Mouse (Mus musculus): ENCODE measurements around the gene Tenm4. TPM values are rescaled to one million over a fixed set of nuclear protein-coding genes. Genes with fewer than 3 reads are reported as not detected.

The Tenm4 gene
- polyA plus RNA-seq, 2 experiments, result 0.11 to 0.28 TPM

GRCm38 (mm10) chr7:96267266-96267665, 96.2 kb downstream of the Tenm4 start:
- no peaks in the 10 kb centered on the region for H3K36me3 ChIP-seq (replicated peaks; ENCODE audit: control insufficient read depth, insufficient read depth, low read depth)
- H3K4me1 ChIP-seq (replicated peaks; ENCODE audit: control insufficient read depth in 2 of 2, insufficient read depth in 2 of 2, low read length in 1 of 2), result no peaks in the 10 kb centered on the region
- no peak overlapping the region for H3K27ac ChIP-seq
- no peak for DNase-seq (ENCODE audit: low read depth in 3 of 3, low spot score in 3 of 3)
- H3K9me3 ChIP-seq (ENCODE audit: control insufficient read depth, low read length), result no peaks in the 10 kb centered on the region
- H3K4me3 ChIP-seq (ENCODE audit: insufficient read depth in 1 of 2, low read depth in 2 of 2, low read length in 2 of 2), result no peak overlapping the region
- H3K4me2 ChIP-seq (ENCODE audit: low read depth), result no peak overlapping the region
- 37% methylated on average over 6 of the region's 6 CpGs for WGBS (ENCODE audit: insufficient replicate concordance)
- TF ChIP-seq CTCF (IDR thresholded peaks at IDR 0.05; ENCODE audit: low read depth) (no peak), EP300 (IDR thresholded peaks at IDR 0.05; ENCODE audit: low read depth) (no peak)
- no peak for ATAC-seq (ENCODE audit: insufficient read depth)
- no peak overlapping the region for H3K9ac ChIP-seq (replicated peaks)
- H3K27me3 ChIP-seq (ENCODE audit: control insufficient read depth, insufficient read depth, low read length), result no peaks in the 10 kb centered on the region

DNA sequence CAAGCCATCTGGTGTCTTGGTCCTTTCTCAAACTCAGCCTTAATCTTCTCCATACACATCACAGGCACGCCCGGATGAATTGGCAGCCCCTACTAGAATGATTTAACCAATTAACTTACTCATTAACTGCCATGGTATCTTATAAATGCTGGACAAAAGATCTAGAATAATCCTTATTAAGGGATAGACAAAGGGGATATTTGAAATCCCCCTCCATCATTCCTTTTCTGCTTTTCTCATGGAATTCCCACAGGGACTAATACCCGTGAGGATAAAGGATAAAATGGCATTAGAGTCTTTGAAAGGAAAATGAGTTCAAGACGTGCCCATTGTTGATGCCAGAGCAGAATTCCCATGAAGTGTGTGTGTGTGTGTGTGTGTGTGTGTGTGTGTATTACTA, 99.6 kb downstream of the Tenm4 start:
- TF ChIP-seq CTCF (IDR thresholded peaks at IDR 0.05; ENCODE audit: low read depth) (no peak), EP300 (IDR thresholded peaks at IDR 0.05; ENCODE audit: low read depth) (no peak)
- H3K27ac ChIP-seq, result no peak overlapping the region
- H3K9me3 ChIP-seq (ENCODE audit: control insufficient read depth, low read length), result no peaks in the 10 kb centered on the region
- no peak overlapping the region for H3K4me3 ChIP-seq (ENCODE audit: insufficient read depth in 1 of 2, low read depth in 2 of 2, low read length in 2 of 2)
- 53% methylated on average over 4 of the region's 4 CpGs for WGBS (ENCODE audit: insufficient replicate concordance)
- no peaks in the 10 kb centered on the region for H3K27me3 ChIP-seq (ENCODE audit: control insufficient read depth, insufficient read depth, low read length)
- ATAC-seq (ENCODE audit: insufficient read depth) (no peak), DNase-seq (ENCODE audit: low read depth in 3 of 3, low spot score in 3 of 3) (no peak)
- H3K4me1 ChIP-seq (replicated peaks; ENCODE audit: control insufficient read depth in 2 of 2, insufficient read depth in 2 of 2, low read length in 1 of 2), result no peaks in the 10 kb centered on the region
- H3K9ac ChIP-seq (replicated peaks), result no peak overlapping the region
- no peak overlapping the region for H3K4me2 ChIP-seq (ENCODE audit: low read depth)
- H3K36me3 ChIP-seq (replicated peaks; ENCODE audit: control insufficient read depth, insufficient read depth, low read depth), result no peaks in the 10 kb centered on the region

DNA sequence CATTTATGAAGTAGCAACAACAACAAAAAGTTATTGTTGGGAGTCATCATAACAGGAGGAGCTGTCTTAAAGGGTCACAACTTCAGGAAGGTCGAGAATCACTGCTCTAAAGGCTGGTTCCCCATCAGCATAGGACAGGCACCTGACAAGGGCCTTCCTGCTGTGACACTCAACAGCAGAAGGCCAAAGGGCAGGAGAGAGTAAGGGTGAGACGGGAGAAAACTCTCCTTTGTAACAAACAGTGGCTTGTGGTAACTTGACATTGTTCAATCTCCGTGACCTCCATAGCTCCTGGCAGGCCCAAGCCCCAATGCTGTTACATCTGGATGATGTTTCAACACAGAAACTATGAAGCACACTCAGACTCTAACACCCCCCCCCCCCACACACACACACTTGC, 101.0 kb downstream of the Tenm4 start:
- no peaks in the 10 kb centered on the region for H3K27me3 ChIP-seq (ENCODE audit: control insufficient read depth, insufficient read depth, low read length)
- no peak for DNase-seq (ENCODE audit: low read depth in 3 of 3, low spot score in 3 of 3)
- TF ChIP-seq EP300 (IDR thresholded peaks at IDR 0.05; ENCODE audit: low read depth), result no peak
- no peak for TF ChIP-seq CTCF (IDR thresholded peaks at IDR 0.05; ENCODE audit: low read depth)
- no peak overlapping the region for H3K27ac ChIP-seq
- 39% methylated on average over 3 of the region's 3 CpGs for WGBS (ENCODE audit: insufficient replicate concordance)
- H3K9me3 ChIP-seq (ENCODE audit: control insufficient read depth, low read length), result no peaks in the 10 kb centered on the region
- no peak overlapping the region for H3K4me2 ChIP-seq (ENCODE audit: low read depth)
- no peak for ATAC-seq (ENCODE audit: insufficient read depth)
- no peak overlapping the region for H3K4me3 ChIP-seq (ENCODE audit: insufficient read depth in 1 of 2, low read depth in 2 of 2, low read length in 2 of 2)
- H3K36me3 ChIP-seq (replicated peaks; ENCODE audit: control insufficient read depth, insufficient read depth, low read depth), result no peaks in the 10 kb centered on the region
- H3K9ac ChIP-seq (replicated peaks), result no peak overlapping the region
- H3K4me1 ChIP-seq (replicated peaks; ENCODE audit: control insufficient read depth in 2 of 2, insufficient read depth in 2 of 2, low read length in 1 of 2), result no peaks in the 10 kb centered on the region

DNA sequence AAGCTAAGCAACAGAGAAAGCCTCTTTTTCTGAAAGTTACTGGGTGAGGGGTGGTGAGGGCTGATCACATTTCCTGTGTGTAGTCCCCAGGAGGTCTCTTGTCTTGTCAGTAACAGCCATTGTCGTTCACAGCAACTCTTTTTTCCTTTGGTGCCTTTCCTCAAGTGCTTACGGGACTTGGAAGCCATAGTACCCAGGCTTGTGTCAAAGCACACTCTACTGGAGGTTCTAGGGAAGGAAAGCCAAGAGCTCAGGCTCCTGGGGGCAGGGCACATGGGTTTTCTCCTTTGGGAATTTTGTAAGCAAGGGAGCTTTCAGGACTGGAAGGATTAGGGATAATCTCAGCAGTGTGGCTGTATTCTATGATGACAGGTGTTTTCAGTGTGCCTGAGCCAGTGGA, 103.4 kb downstream of the Tenm4 start:
- Histone ChIP-seq H3K27ac (no peak overlapping the region), H3K4me1 (replicated peaks; ENCODE audit: control insufficient read depth in 2 of 2, insufficient read depth in 2 of 2, low read length in 1 of 2) (no peaks in the 10 kb centered on the region), H3K4me2 (ENCODE audit: low read depth) (no peak overlapping the region), H3K27me3 (ENCODE audit: control insufficient read depth, insufficient read depth, low read length) (no peaks in the 10 kb centered on the region), H3K9ac (replicated peaks) (no peak overlapping the region), H3K9me3 (ENCODE audit: control insufficient read depth, low read length) (no peaks in the 10 kb centered on the region), H3K36me3 (replicated peaks; ENCODE audit: control insufficient read depth, insufficient read depth, low read depth) (no peaks in the 10 kb centered on the region), H3K4me3 (ENCODE audit: insufficient read depth in 1 of 2, low read depth in 2 of 2, low read length in 2 of 2) (no peak overlapping the region)
- 61% methylated on average over 2 of the region's 2 CpGs for WGBS (ENCODE audit: insufficient replicate concordance)
- DNase-seq (ENCODE audit: low read depth in 3 of 3, low spot score in 3 of 3) (no peak), ATAC-seq (ENCODE audit: insufficient read depth) (no peak)
- TF ChIP-seq CTCF (IDR thresholded peaks at IDR 0.05; ENCODE audit: low read depth) (no peak), EP300 (IDR thresholded peaks at IDR 0.05; ENCODE audit: low read depth) (no peak)

- H3K9me3 ChIP-seq (ENCODE audit: control insufficient read depth, low read length), result no peaks in the 10 kb centered on the region
- H3K27ac ChIP-seq, result no peak overlapping the region
- ATAC-seq (ENCODE audit: insufficient read depth) (no peak), DNase-seq (ENCODE audit: low read depth in 3 of 3, low spot score in 3 of 3) (no peak)
- no peak overlapping the region for H3K4me3 ChIP-seq (ENCODE audit: insufficient read depth in 1 of 2, low read depth in 2 of 2, low read length in 2 of 2)
- WGBS (ENCODE audit: insufficient replicate concordance), result 77% methylated on average over 10 of the region's 10 CpGs
- H3K9ac ChIP-seq (replicated peaks), result no peak overlapping the region
- H3K27me3 ChIP-seq (ENCODE audit: control insufficient read depth, insufficient read depth, low read length), result no peaks in the 10 kb centered on the region
- H3K4me2 ChIP-seq (ENCODE audit: low read depth), result no peak overlapping the region
- TF ChIP-seq CTCF (IDR thresholded peaks at IDR 0.05; ENCODE audit: low read depth), result no peak
- no peak for TF ChIP-seq EP300 (IDR thresholded peaks at IDR 0.05; ENCODE audit: low read depth)
- H3K4me1 ChIP-seq (replicated peaks; ENCODE audit: control insufficient read depth in 2 of 2, insufficient read depth in 2 of 2, low read length in 1 of 2), result no peaks in the 10 kb centered on the region
- H3K36me3 ChIP-seq (replicated peaks; ENCODE audit: control insufficient read depth, insufficient read depth, low read depth), result no peaks in the 10 kb centered on the region
Observed at GRCm38 (mm10) chr7:96277550-96277949, 106.5 kb downstream of the Tenm4 start.

All from liver, embryonic 14.5 days (tissue).